Mouse (Mus musculus): ENCODE results near the gene Olfr656. TPM values are rescaled to one million over a fixed set of nuclear protein-coding genes. Genes with fewer than 3 reads are reported as not detected.

The Olfr656 gene
- not detected for polyA plus RNA-seq (2017; shearing (Covaris generic))

DNA sequence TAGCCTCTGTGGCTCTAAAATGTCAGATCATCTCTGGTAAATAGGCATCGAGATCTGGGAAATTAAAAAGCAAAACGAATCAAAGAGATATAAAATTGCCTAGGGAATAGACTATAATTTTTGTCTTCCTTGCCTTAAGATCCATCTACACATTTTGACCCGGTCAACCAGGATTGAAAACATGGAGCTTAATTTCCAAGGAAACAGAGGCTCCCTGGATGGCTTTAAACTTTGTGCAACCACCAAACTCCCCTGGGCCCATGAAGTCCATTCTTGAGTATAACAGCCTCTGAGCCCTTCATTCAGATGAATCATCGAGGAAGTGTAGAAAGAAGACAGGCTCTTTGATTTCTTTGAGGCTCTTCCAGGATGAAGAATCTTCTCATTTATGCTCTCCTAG, at the start of gene Olfr656:
Olfr656 (plus strand) TSS at position 301 of the 400 bp plus-strand sequence.
- no peak for ATAC-seq

GRCm38 (mm10) chr7:104577014-104577413, 36.7 kb upstream of the Olfr656 start, which contains the start of gene Olfr653:
TSS of gene Olfr653 (plus strand) at chr7:104577314.
- ATAC-seq, result no peak

GRCm38 (mm10) chr7:104580846-104581245, 32.9 kb upstream of the Olfr656 start:
- ATAC-seq, result no peak

GRCm38 (mm10) chr7:104581429-104581828, 32.3 kb upstream of the Olfr656 start:
- no peak for ATAC-seq

- no peak for ATAC-seq
These were observed 27.0 kb upstream of the Olfr656 start, which contains the start of gene Olfr654 for GRCm38 (mm10) chr7:104586725-104587124. TSS of gene Olfr654 (plus strand) at chr7:104587025.

- ATAC-seq, result no peak
These were observed 25.5 kb upstream of the Olfr656 start for GRCm38 (mm10) chr7:104588274-104588673.

DNA sequence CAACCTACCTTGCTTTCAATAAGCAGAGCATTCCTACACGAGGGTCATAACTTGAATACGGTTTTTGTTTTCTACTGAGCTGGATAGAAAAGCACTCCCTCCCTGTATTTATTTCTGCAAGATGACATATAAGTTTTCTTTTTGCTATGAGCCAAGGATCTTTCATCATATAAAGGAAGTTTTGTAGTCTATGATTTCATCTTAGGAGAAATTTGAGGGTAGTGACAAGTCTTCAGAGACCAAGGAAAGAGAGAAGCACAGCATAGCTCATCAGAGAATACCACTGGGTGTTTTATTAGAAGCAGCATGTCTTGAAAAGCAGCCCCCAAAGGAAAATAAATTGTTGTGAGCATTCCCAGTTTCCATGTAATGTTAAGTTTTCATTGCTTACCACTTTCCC, 12.1 kb upstream of the Olfr656 start, which contains the start of gene Olfr655:
Olfr655 (minus strand) TSS at position 101 of the 400 bp plus-strand sequence.
- no peak for ATAC-seq

GRCm38 (mm10) chr7:104603173-104603572, 10.6 kb upstream of the Olfr656 start:
- peak; percentile 85 for ATAC-seq

- ATAC-seq, result no peak
These were observed 9.0 kb upstream of the Olfr656 start for GRCm38 (mm10) chr7:104604727-104605126.

DNA sequence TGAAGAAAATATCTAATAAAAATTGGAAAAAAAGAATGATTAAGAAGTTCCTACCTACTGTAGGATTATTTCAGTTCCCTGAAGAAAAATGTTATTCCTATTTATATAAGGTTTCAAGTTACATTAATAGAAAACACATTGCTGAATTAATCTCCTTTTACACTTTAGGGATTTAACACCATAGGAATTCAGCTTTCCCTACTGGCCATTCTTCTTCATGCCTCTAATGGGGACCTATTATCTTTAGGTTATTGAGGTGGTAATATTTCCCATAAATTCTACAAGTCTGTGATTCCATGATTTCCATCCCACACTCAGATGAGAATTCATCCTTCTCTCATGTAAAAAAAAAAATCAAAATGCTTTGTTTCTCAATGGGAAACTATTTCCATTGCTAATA, 10.7 kb downstream of the Olfr656 start, which contains the start of gene Olfr657:
Olfr657 (plus strand) TSS at position 301 of the 400 bp plus-strand sequence.
- ATAC-seq, result no peak

DNA sequence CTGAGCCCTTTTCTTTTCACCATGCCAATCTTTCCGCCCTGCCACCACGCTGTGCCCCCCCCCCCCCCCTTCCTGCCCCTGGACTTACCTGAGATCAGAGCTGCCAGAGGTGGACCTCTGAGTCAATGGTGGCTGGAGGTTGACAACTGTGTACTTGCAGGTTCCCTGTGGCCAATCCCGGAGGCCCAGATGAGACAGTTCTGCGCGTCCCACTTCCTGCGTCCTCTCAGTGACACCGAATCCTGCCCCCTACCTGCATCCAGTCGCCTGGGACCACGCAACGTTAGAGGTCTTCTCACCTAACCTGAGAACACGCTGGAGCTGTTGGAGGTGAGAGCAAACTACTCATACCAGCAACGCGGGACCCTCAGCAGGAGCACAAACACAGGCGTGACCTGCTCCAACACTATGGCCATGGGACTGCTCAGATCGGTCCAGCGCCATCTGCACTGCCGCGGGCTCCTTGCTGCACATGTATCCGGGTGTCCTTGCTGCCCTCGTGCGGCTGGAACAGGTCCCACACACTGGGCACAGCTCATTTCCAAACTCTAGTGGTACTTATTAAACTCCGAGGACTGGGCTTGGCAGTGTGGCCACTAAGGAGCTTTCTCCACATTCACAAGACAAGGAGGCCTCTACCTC, 33.2 kb downstream of the Olfr656 start, which contains the start of gene Olfr658:
Olfr658 (minus strand) TSS at position 465 of the 642 bp plus-strand sequence.
- peak; percentile 93 for ATAC-seq

GRCm38 (mm10) chr7:104666453-104666852, 52.7 kb downstream of the Olfr656 start, which contains the start of gene Olfr659:
TSS of gene Olfr659 (plus strand) at chr7:104666753.
- no peak for ATAC-seq

Other genes starting within 250 kb of the Olfr656 start
- 1 to 10 TPM; 1.1 to 1.5 TPM for gene Trim30b, start 244.1 kb upstream of the Olfr656 start, polyA plus RNA-seq (2017; shearing (Covaris generic))
- gene Trim30c, start 213.1 kb upstream of the Olfr656 start, polyA plus RNA-seq (2017; shearing (Covaris generic)), result 1 to 10 TPM in 1 of 2 experiments, under 1 TPM in 1; 0.75 to 1.2 TPM
- 10 to 100 TPM; 81.7 to 90.6 TPM for gene Trim30a, start 148.8 kb upstream of the Olfr656 start, polyA plus RNA-seq (2017; shearing (Covaris generic))
- gene Trim30d, start 106.1 kb upstream of the Olfr656 start, polyA plus RNA-seq (2017; shearing (Covaris generic)), result 10 to 100 TPM; 40.7 to 42.4 TPM
- gene Olfr651, start 63.8 kb upstream of the Olfr656 start, polyA plus RNA-seq (2017; shearing (Covaris generic)), result not detected
- gene Olfr652, start 53.1 kb upstream of the Olfr656 start, polyA plus RNA-seq (2017; shearing (Covaris generic)), result under 1 TPM in 1 of 2 experiments, not detected in 1; 0.13 TPM
- gene Olfr653, start 36.6 kb upstream of the Olfr656 start, polyA plus RNA-seq (2017; shearing (Covaris generic)), result not detected
- not detected for gene Olfr654, start 26.9 kb upstream of the Olfr656 start, polyA plus RNA-seq (2017; shearing (Covaris generic))
- under 1 TPM in 1 of 2 experiments, not detected in 1; 0.27 TPM for gene Olfr655, start 12.2 kb upstream of the Olfr656 start, polyA plus RNA-seq (2017; shearing (Covaris generic))
- not detected for gene Olfr657, start 10.8 kb downstream of the Olfr656 start, polyA plus RNA-seq (2017; shearing (Covaris generic))
- gene Olfr658, start 33.4 kb downstream of the Olfr656 start, polyA plus RNA-seq (2017; shearing (Covaris generic)), result not detected
- gene Olfr659, start 52.8 kb downstream of the Olfr656 start, polyA plus RNA-seq (2017; shearing (Covaris generic)), result not detected
- gene Olfr661, start 72.5 kb downstream of the Olfr656 start, polyA plus RNA-seq (2017; shearing (Covaris generic)), result under 1 TPM in 1 of 2 experiments, not detected in 1; 0.12 TPM
- gene Usp17le, start 163.5 kb downstream of the Olfr656 start, polyA plus RNA-seq (2017; shearing (Covaris generic)), result not detected
- not detected for gene Usp17lb, start 228.6 kb downstream of the Olfr656 start, polyA plus RNA-seq (2017; shearing (Covaris generic))
- not detected for gene Usp17la, start 243.1 kb downstream of the Olfr656 start, polyA plus RNA-seq (2017; shearing (Covaris generic))

Data from CD4-positive, CD25-positive, alpha-beta regulatory T cell, adult 4 months (primary cell).